Mouse (Mus musculus) hindbrain, postnatal 0 days (tissue): ENCODE data around the gene Tll2. TPM values are rescaled to one million over a fixed set of nuclear protein-coding genes. Genes with fewer than 3 reads are reported as not detected.

Source experiments
- ATAC-seq: fragments of 200-750 bp; cut with Nextera tagmentation; 2 replicates; pipeline ENCODE4 v1.8.0; 2017; ENCODE audit warnings: mild to moderate bottlenecking, moderate TSS enrichment, moderate library complexity
- DNase-seq: peaks from one replicate; pipeline ENCODE4 v3.0.0-alpha.2; 2015; ENCODE audit warnings: low spot score
- H3K27ac ChIP-seq: fragments of 300-500 bp; sonication (generic); 2 replicates; pipeline ENCODE4 v1.5.1; 2014; ENCODE audit warnings: mild to moderate bottlenecking
- H3K27me3 ChIP-seq: fragments of 300-500 bp; sonication (generic); 2 replicates; pipeline ENCODE4 v1.6.1; 2014; ENCODE audit warnings: low read length, mixed read lengths; ENCODE audit not compliant: insufficient read depth
- H3K36me3 ChIP-seq: fragments of 300-500 bp; sonication (generic); 2 replicates; pipeline ENCODE4 v1.6.1; 2014; ENCODE audit warnings: low read length, mixed read lengths; ENCODE audit not compliant: insufficient read depth
- H3K4me1 ChIP-seq: fragments of 300-500 bp; sonication (generic); 2 replicates; pipeline ENCODE4 v1.6.1; 2014; ENCODE audit warnings: antibody characterized with exemption, low read length, mixed read lengths; ENCODE audit not compliant: insufficient read depth
- H3K4me2 ChIP-seq: fragments of 300-500 bp; sonication (generic); 2 replicates; pipeline ENCODE4 v1.6.1; 2014; ENCODE audit warnings: low read depth, mild to moderate bottlenecking, low read length, moderate library complexity, mixed read lengths
- H3K4me3 ChIP-seq: fragments of 300-500 bp; sonication (generic); 2 replicates; pipeline ENCODE4 v1.5.1; 2014; ENCODE audit warnings: low read length
- H3K9ac ChIP-seq: fragments of 300-500 bp; sonication (generic); replicated peaks from 2 replicates; pipeline ENCODE4 v1.6.1; 2014; ENCODE audit warnings: mild to moderate bottlenecking, low read length, moderate library complexity, mixed read lengths
- H3K9me3 ChIP-seq: fragments of 300-500 bp; sonication (generic); 2 replicates; pipeline ENCODE4 v1.6.1; 2016; ENCODE audit warnings: low read length, mixed read lengths
- CTCF ChIP-seq: IDR thresholded peaks from 2 replicates; pipeline ENCODE4 v1.5.1; 2016; ENCODE audit warnings: antibody characterized with exemption, control low read depth, low read depth
- WGBS: fragments of 180-500 bp; shearing (Covaris S2); extraction: QIAGEN DNeasy Blood & Tissue Kit; methylation state at CpG from one replicate; pipeline ENCODE4 v1.1.7; 2014; 5-methylcytosine and 5-hydroxymethylcytosine counted together
- polyA plus RNA-seq: library from polyadenylated mRNA; unstranded; fragments of >200 nt; fragmentation: Nextera tagmentation; extraction: Ambion mirVana; gene quantifications from 2 replicates; pipeline ENCODE4 v1.2.1, GENCODE M21; 2015
- total RNA-seq: library from RNA; depleted of rRNA; stranded (reverse); fragments of >200 nt; gene quantifications from 2 replicates; pipeline ENCODE4 v1.2.3, GENCODE M21; 2014

The Tll2 gene
- total and polyA plus RNA-seq, 2 experiments from 2014 or later = 0.60 to 2.8 TPM

DNA sequence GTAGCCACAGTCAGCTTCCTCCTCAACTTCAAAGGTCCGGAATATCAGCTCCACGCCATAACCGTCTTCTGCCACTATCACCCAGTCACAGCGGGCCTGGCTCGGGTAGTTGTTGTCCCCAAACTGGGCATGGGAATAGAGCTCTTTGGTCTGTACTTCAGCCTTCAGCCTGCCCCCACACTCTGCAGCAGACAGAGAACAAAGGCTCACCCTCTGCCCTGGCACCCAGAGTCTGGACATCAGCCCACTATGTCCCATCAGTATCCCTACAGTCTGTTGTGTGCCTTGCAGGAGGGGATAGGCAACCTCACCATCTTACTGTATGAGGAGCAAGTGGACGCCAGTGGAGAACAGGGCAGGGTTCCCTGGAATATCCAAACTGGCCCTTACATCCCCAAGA lies 120.3 kb downstream of the Tll2 start:
- no peak for TF ChIP-seq CTCF
- Histone ChIP-seq H3K27ac (no peak overlapping the region), H3K27me3 (no peaks in the 10 kb centered on the region; the same call in 1 of the 2 replicates), H3K36me3 (no peaks in the 10 kb centered on the region), H3K4me1 (peaks cover 3% of the 10 kb centered on the region; the same call in 1 of the 2 replicates), H3K9ac (no peak overlapping the region), H3K4me2 (no peak overlapping the region), H3K9me3 (no peaks in the 10 kb centered on the region), H3K4me3 (no peak overlapping the region)
- 88% methylated on average over 6 of the region's 6 CpGs for WGBS
- no peak for DNase-seq
- ATAC-seq = no peak

DNA sequence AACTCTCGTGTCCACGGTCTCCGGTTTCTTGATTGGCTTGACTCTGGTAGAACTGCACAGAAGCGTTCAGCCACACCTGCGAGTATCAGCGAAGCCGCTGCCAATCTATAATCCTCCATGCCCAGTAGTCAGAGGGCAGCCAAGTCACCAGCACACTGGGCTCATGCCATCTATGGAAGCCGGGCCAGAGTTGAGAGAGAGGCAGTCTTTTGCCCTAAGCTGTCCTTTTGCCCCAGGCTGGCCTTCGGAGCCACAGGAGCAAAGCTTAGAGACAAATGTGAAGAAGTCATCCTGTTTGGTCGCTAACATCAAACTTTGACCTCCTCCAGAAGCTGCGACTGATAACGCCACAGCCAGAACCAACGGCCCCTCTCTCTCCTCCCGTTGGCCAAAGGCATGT lies 123.0 kb downstream of the Tll2 start:
- H3K4me1 ChIP-seq = peaks cover 4% of the 10 kb centered on the region; the same call in 1 of the 2 replicates
- WGBS = 90% methylated on average over 14 of the region's 14 CpGs
- H3K9ac ChIP-seq = no peak overlapping the region
- no peaks in the 10 kb centered on the region for H3K9me3 ChIP-seq
- no peaks in the 10 kb centered on the region; the same call in 1 of the 2 replicates for H3K27me3 ChIP-seq
- no peak for ATAC-seq
- no peak for DNase-seq
- no peak overlapping the region for H3K4me3 ChIP-seq
- no peak for TF ChIP-seq CTCF
- H3K27ac ChIP-seq = no peak overlapping the region
- H3K4me2 ChIP-seq = no peak overlapping the region
- H3K36me3 ChIP-seq = no peaks in the 10 kb centered on the region

DNA sequence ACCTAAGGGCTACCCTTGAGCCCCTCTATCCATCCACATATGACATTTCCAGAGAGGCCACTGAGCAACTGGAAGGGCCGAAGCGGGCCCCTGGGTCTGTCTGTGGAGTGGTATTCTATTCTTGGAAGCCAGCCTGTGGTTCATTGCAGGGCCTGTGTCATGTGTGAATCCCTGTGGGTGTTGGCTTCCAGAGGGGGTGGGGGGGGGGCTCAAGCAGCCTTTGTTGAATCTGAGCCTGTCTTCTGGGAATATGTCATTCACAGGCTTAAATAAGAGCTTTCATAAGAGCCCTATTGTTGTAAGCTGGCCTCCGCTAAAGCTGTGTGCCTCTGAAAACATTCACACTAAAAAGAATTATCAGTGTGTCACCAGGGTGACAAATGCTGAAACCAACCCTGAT lies 125.0 kb downstream of the Tll2 start:
- no peak overlapping the region for H3K9ac ChIP-seq
- peak; percentile 27 for DNase-seq
- H3K4me3 ChIP-seq = no peak overlapping the region
- H3K36me3 ChIP-seq = no peaks in the 10 kb centered on the region
- H3K9me3 ChIP-seq = no peaks in the 10 kb centered on the region
- H3K27ac ChIP-seq = no peak overlapping the region
- ATAC-seq = peak; percentile 74
- no peak overlapping the region for H3K4me2 ChIP-seq
- TF ChIP-seq CTCF = no peak
- peaks cover 4% of the 10 kb centered on the region; the same call in 1 of the 2 replicates for H3K4me1 ChIP-seq
- no peaks in the 10 kb centered on the region for H3K27me3 ChIP-seq
- WGBS = 27% methylated on average over 3 of the region's 3 CpGs

- 58% methylated on average over 3 of the region's 3 CpGs for WGBS
- ATAC-seq = no peak
These were observed 129.7 kb downstream of the Tll2 start, which contains the start of gene Opalin for GRCm38 (mm10) chr19:41076906-41077305. Opalin (minus strand) TSS chr19:41077113.

GRCm38 (mm10) chr19:41073746-41074455 lies 132.7 kb downstream of the Tll2 start:
- no peaks in the 10 kb centered on the region for H3K4me1 ChIP-seq
- no peaks in the 10 kb centered on the region for H3K36me3 ChIP-seq
- no peak overlapping the region for H3K4me2 ChIP-seq
- H3K4me3 ChIP-seq = no peak overlapping the region
- 89% methylated on average over 14 of the region's 14 CpGs for WGBS
- H3K27me3 ChIP-seq = no peaks in the 10 kb centered on the region
- no peak overlapping the region for H3K9ac ChIP-seq
- H3K27ac ChIP-seq = no peak overlapping the region
- H3K9me3 ChIP-seq = no peaks in the 10 kb centered on the region
- ATAC-seq (no peak), DNase-seq (no peak)
- TF ChIP-seq CTCF = no peak

More at GRCm38 (mm10) chr19:41076906-41077305, 129.7 kb downstream of the Tll2 start, which contains the start of gene Opalin:
- Histone ChIP-seq H3K27me3 (no peaks in the 10 kb centered on the region), H3K27ac (no peak within 1 kb of the TSS), H3K4me2 (no peak within 1 kb of the TSS), H3K4me3 (no peak within 1 kb of the TSS), H3K36me3 (no peaks in the 10 kb centered on the region), H3K4me1 (peaks cover 4% of the 10 kb centered on the region; the same call in 1 of the 2 replicates), H3K9me3 (no peaks in the 10 kb centered on the region), H3K9ac (no peak within 1 kb of the TSS)
- DNase-seq = no peak
- TF ChIP-seq CTCF = no peak

DNA sequence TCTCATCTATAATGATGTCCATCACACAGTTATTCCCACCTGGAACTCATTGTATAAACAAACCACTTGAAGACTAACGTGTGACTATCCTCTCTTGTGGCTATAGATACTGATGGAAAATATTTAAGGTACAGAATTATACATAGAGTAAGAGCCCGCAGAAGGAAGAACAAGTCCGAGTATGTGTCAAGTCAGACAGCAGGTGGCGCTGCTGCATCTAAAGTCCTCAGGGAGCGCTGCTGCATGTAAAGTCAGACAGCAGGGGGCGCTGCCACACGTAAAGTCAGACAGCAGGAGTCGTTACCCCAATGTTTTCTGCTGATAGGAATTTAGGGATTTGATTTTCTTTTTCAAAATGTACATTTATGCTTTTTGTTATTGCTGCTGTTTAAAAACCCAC lies 135.1 kb downstream of the Tll2 start:
- H3K9ac ChIP-seq = no peak overlapping the region
- no peak overlapping the region for H3K4me3 ChIP-seq
- H3K9me3 ChIP-seq = no peaks in the 10 kb centered on the region
- peak; percentile 78 for ATAC-seq
- no peaks in the 10 kb centered on the region for H3K27me3 ChIP-seq
- H3K36me3 ChIP-seq = no peaks in the 10 kb centered on the region
- H3K4me2 ChIP-seq = no peak overlapping the region
- H3K27ac ChIP-seq = no peak overlapping the region
- TF ChIP-seq CTCF = peak; percentile 99
- H3K4me1 ChIP-seq = no peaks in the 10 kb centered on the region
- DNase-seq = peak; percentile 97
- 4% methylated on average over 8 of the region's 8 CpGs for WGBS

- no peaks in the 10 kb centered on the region for H3K36me3 ChIP-seq
- no peaks in the 10 kb centered on the region for H3K4me1 ChIP-seq
- H3K9ac ChIP-seq = no peak overlapping the region
- H3K27me3 ChIP-seq = no peaks in the 10 kb centered on the region
- no peak overlapping the region for H3K4me3 ChIP-seq
- no peaks in the 10 kb centered on the region for H3K9me3 ChIP-seq
- DNase-seq = no peak
- ATAC-seq = no peak
- no peak overlapping the region for H3K27ac ChIP-seq
- TF ChIP-seq CTCF = no peak
- 57% methylated on average over 4 of the region's 4 CpGs for WGBS
- no peak overlapping the region for H3K4me2 ChIP-seq
These were observed 151.9 kb downstream of the Tll2 start for GRCm38 (mm10) chr19:41054702-41055101.
